Mouse (Mus musculus) adrenal gland, adult 18-20 months (tissue): ENCODE results near the gene Syne2. TPM values are rescaled to one million over a fixed set of nuclear protein-coding genes. Genes with fewer than 3 reads are reported as not detected.

Source experiments
- DNase-seq, 2 experiments: peaks; one replicate each; pipeline ENCODE4 v3.0.0; 2021 to 2022; ENCODE audit warnings: low spot score in 2 of 2
- total RNA-seq, 2 experiments: library from RNA; stranded (reverse); gene quantifications; 1 replicate in 1 of 2; 2 replicates in 1 of 2; pipeline ENCODE4 v1.2.3; 2021

The Syne2 gene
- total RNA-seq, 2 experiments from 2014 or later, result 33.2 to 39.7 TPM

- DNase-seq, result no peak
These were observed 100.5 kb downstream of the Syne2 start for GRCm38 (mm10) chr12:75918415-75918814.

- DNase-seq, result no peak
These were observed 101.0 kb downstream of the Syne2 start for GRCm38 (mm10) chr12:75918914-75919313.

- DNase-seq, result no peak
These were observed 105.0 kb downstream of the Syne2 start for GRCm38 (mm10) chr12:75922900-75923299.

- no peak for DNase-seq
These were observed 106.9 kb downstream of the Syne2 start for GRCm38 (mm10) chr12:75924852-75925251.

- no peak for DNase-seq
These were observed 109.7 kb downstream of the Syne2 start for GRCm38 (mm10) chr12:75927596-75927995.

- no peak for DNase-seq
These were observed 115.6 kb downstream of the Syne2 start for GRCm38 (mm10) chr12:75933561-75933960.

- DNase-seq, result peak; percentile 45 to 51
These were observed 133.4 kb downstream of the Syne2 start for GRCm38 (mm10) chr12:75951328-75951727.

- no peak for DNase-seq
These were observed 134.1 kb downstream of the Syne2 start for GRCm38 (mm10) chr12:75952011-75952410.

GRCm38 (mm10) chr12:75966441-75967195, 148.7 kb downstream of the Syne2 start:
- DNase-seq, result no peak

- DNase-seq, result no peak
These were observed 161.1 kb downstream of the Syne2 start for GRCm38 (mm10) chr12:75979079-75979478.

- no peak for DNase-seq
These were observed 165.4 kb downstream of the Syne2 start for GRCm38 (mm10) chr12:75983336-75983735.

- DNase-seq, result no peak
These were observed 174.4 kb downstream of the Syne2 start for GRCm38 (mm10) chr12:75992226-75992858.

- DNase-seq, result no peak
These were observed 175.0 kb downstream of the Syne2 start for GRCm38 (mm10) chr12:75992946-75993345.

- DNase-seq, result no peak
These were observed 177.2 kb downstream of the Syne2 start for GRCm38 (mm10) chr12:75995086-75995485.

GRCm38 (mm10) chr12:75997547-75997946, 179.6 kb downstream of the Syne2 start:
- no peak for DNase-seq

GRCm38 (mm10) chr12:75998416-75998815, 180.5 kb downstream of the Syne2 start:
- DNase-seq, result no peak

- peak in 1 of 2 experiments; percentile 31 for DNase-seq
These were observed 186.8 kb downstream of the Syne2 start for GRCm38 (mm10) chr12:76004697-76005249.

- no peak for DNase-seq
These were observed 191.1 kb downstream of the Syne2 start for GRCm38 (mm10) chr12:76008991-76009390.

GRCm38 (mm10) chr12:76012789-76013188, 194.9 kb downstream of the Syne2 start:
- DNase-seq, result no peak

GRCm38 (mm10) chr12:76013480-76013879, 195.5 kb downstream of the Syne2 start:
- DNase-seq, result no peak

- DNase-seq, result no peak
These were observed 197.1 kb downstream of the Syne2 start for GRCm38 (mm10) chr12:76015026-76015425.

GRCm38 (mm10) chr12:76015489-76015888, 197.6 kb downstream of the Syne2 start:
- peak in 1 of 2 experiments; percentile 25 for DNase-seq
